Mouse (Mus musculus): ENCODE measurements around the gene Naa35.

Naa35 gene

DNA sequence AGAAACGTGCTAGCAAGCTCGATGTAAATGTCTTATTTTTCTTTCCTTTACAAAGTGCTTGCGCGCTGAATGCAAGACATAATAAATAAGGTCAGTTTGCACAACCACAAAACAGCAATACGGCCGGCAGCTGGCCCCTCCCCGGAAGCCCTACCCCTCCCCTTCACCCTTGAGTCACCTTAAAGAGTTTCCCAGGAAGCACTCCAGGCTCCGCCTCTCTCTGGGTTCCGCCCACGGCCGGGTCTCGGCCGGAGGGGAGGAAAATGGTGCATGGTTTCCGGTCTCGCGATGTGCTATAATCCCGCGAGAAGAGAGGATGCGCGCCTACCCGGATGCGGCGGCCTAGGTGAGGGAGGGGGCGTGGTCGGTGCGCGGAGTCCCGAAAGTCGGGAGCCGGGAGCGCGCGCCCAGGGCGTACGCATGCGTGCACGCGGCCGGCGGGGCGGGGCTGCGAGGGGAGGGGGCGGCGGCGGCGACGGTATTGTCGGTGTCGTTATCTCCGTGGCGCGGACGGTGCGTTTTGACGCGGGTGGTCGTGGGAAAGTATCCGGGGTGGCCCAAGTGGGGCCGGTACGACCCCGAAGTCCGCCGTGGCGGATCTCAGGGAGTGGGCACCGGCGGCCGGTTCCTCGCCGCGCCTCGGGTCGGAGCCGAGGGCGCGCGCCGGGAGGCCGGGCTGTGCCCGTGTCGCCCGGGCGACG is at the start of gene Naa35, which contains the start of gene Agtpbp1:
Gene Naa35 (plus strand): TSS at position 313 of the 701 bp plus-strand sequence.
Gene Agtpbp1 (minus strand): TSS at position 281 of the 701 bp plus-strand sequence.
- DNase-seq (ENCODE audit: low spot score in 2 of 2): peak; percentile 99

DNA sequence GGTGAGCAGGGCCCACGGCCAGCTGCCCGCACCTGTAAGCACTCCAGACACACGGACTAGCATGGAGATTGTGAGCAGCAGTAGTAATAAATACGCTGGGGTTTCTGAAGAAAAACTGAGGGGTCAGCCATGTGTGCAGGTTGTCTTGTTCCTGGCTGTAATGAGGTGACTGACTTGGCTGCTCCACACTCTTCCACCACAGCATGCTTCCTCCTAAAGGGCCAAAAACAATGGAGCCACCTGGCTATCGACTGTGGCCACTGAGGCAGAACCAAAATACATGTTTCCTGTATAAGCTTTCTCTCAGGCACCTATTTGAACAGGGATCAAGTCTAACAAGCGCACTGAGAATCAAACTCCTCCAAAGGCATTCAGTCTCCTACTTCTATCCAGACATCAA is 49.3 kb upstream of the Naa35 start:
- DNase-seq (ENCODE audit: low spot score in 2 of 2): no peak

DNA sequence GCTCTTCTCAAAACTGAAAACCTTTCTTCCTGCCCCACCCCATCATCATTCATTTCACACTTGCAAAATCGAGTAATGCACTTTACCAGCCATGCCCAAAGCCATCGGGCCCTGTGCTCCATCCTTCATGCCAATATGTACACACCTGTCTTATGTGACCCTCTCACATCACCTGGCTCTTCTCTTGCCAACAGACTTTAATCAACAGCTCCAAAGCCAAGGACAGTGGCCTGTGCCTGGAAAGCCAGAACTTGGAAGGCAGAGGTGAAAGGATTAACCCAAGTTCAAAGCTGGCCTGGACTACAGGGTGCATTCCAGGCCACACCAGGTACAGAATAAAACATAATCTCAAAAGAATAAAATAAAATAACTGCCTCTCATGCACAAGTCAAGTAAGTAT is 48.4 kb upstream of the Naa35 start:
- no peak for DNase-seq (ENCODE audit: low spot score in 2 of 2)

DNA sequence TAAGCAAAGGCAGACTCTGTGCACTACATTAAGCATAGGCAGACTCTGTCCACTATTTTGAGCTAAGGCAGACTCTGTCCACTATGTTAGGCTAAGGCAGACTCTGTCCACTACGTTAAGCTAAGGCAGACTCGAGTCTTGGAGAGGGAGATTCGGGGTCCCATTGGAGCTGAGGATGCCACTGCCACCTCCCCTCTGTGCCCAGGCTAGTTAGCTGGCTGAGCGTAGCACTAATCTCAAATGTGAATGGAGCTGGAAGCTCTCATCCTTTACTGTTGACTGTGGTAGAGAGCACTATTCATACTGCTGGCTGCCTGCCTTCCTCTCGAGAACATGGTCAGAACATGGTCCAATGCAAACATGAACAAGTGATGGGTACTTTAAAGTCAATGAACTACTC is 46.4 kb upstream of the Naa35 start:
- no peak for DNase-seq (ENCODE audit: low spot score in 2 of 2)

DNA sequence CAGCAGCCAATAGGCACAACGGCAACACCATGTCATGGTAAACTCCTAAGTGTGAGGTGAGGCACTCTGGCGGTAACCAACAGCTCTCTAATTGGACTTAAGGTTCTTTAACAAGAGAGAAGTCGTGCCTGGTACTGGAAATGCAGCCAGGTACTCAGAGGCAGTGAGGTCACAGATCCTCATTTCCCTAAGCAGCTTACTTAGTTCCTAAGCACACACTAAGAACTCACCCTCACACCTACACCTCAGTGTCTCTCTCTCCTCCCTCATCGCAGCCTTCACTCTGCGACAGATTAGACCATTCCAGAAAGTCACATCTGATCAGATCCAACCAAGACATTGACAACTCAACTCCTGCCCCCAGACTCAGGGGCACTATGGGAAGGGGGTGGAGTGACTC is 45.0 kb upstream of the Naa35 start:
- no peak for DNase-seq (ENCODE audit: low spot score in 2 of 2)

- no peak for DNase-seq (ENCODE audit: low spot score in 2 of 2)
These were observed 42.6 kb upstream of the Naa35 start for GRCm38 (mm10) chr13:59542411-59542810.

DNA sequence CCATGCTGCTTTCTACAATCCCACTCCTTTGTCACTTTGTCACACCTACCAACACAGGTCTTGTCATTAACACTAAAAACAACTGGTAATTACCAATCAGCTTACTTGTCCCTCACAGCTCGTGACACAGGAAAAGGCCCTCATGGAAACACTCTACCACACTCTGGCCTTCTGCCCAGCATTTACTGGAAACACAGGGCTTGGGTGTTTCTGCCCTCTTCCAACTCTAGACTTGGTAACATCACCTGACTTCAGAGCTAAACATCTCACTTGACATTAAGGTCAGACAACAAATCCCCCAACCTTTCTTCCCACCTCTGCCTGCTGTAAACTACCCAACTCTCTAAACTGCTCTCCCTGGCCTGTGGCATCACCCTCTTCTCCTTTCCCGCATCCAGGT is 38.0 kb upstream of the Naa35 start:
- DNase-seq (ENCODE audit: low spot score in 2 of 2): no peak

GRCm38 (mm10) chr13:59547716-59548115 is 37.3 kb upstream of the Naa35 start:
- DNase-seq (ENCODE audit: low spot score in 2 of 2): no peak

GRCm38 (mm10) chr13:59549318-59549798 is 35.7 kb upstream of the Naa35 start:
- no peak for DNase-seq (ENCODE audit: low spot score in 2 of 2)

- no peak for DNase-seq (ENCODE audit: low spot score in 2 of 2)
These were observed 32.8 kb upstream of the Naa35 start for GRCm38 (mm10) chr13:59552286-59552685.

GRCm38 (mm10) chr13:59552751-59553150 is 32.3 kb upstream of the Naa35 start:
- no peak for DNase-seq (ENCODE audit: low spot score in 2 of 2)

- DNase-seq (ENCODE audit: low spot score in 2 of 2): no peak
These were observed 30.1 kb upstream of the Naa35 start for GRCm38 (mm10) chr13:59554772-59555505.

- DNase-seq (ENCODE audit: low spot score in 2 of 2): no peak
These were observed 29.4 kb upstream of the Naa35 start for GRCm38 (mm10) chr13:59555613-59556192.

DNA sequence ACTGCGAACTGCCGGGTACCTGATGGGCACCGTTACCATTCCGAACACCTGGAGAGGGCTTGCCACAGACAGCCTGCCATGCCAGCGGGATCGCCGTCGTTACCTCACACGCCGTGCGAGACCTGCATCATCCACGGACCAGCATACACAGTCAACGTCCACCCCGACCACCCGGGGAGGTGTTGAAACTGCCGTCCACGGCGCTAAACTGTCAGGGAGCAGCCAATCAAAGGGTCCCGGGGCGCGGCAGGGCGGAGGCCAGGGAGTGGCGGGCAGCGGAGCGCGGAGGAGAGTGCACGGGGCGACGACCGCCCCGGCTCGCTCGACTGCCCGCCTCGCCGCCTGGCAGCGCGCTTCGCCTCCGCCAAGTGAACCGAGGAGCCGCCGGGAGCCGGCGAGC is 28.4 kb upstream of the Naa35 start:
- DNase-seq (ENCODE audit: low spot score in 2 of 2): peak; percentile 10 to 32

DNA sequence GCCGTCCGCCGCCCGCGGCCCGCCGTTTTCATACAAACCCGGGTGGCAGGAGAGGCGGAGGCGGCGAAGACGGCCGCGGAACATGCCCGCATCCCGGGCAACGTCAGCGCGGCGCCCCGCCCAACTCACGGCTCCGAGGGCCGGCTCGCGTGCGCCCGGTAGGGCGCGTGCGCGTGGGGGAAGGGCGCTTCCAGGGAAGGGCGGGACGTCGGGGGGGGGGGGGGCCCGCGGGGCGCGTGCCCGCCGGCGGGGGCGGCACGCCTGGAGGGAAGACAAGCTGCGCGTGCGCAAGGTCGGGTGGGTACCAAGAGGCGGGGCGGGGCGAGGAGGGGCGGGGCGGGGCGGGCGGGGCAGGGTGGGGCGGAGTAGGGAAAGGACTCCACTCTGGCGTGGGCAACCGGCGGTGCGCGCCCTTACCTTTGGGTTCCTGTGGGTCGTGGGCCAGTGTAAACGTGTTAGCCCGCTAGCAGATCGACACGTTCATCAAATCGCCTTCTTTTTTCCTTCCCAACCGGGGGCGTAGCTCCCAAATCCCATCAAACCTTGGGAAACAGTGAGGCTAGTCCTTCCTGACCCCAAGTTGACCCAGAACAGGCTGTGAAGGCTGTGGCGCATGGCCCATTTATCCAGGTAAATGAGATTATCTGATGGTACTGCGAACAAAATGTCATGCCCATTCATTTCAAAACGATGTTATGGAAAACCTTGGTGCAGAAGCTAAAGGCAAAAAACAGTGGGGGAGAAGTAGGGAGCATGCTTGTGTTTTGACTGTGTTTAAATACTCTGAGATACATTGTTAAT is 27.7 kb upstream of the Naa35 start:
- DNase-seq (ENCODE audit: low spot score in 2 of 2): peak; percentile 65 to 77

- no peak for DNase-seq (ENCODE audit: low spot score in 2 of 2)
These were observed 26.3 kb upstream of the Naa35 start for GRCm38 (mm10) chr13:59558776-59559175.

DNA sequence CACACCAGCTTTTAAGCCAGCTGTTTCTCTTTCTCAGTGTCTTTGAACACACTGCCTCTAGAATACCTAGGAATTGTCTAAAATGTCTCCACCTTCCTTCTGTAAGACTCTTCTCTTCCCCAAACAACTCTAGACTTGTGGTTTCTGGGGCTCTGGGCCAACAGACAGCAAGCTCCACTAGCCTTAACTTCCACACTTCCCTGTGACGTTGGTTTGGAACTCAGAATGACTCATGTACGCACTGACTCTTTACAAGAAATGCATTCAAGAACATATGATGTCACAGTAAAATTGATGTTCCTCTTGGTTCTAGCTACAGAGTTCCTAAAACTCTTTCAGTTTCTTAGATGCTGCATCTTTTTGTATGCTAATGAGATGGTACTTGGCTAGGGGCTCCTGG is 22.6 kb upstream of the Naa35 start:
- DNase-seq (ENCODE audit: low spot score in 2 of 2): no peak

DNA sequence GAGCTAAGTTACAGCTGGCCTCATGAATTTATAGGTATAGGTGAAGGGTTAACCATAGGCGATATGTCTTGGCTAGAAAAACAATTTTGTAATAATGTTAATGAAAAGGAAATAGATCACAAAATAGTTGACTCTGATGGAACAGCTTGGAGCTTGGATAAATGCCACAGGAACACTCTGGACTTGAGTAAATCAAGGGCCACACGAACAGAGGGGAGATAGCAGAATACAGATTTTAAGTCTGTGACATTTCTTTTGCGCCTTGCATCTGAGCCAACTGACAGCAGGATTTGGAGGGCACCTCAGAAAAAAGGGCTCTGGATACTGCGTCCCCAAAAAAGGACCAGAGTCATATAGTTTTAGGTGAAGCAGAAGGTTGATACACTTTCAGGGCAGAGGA is 20.6 kb upstream of the Naa35 start:
- DNase-seq (ENCODE audit: low spot score in 2 of 2): no peak

- no peak for DNase-seq (ENCODE audit: low spot score in 2 of 2)
These were observed 20.1 kb upstream of the Naa35 start for GRCm38 (mm10) chr13:59564923-59565322.

DNA sequence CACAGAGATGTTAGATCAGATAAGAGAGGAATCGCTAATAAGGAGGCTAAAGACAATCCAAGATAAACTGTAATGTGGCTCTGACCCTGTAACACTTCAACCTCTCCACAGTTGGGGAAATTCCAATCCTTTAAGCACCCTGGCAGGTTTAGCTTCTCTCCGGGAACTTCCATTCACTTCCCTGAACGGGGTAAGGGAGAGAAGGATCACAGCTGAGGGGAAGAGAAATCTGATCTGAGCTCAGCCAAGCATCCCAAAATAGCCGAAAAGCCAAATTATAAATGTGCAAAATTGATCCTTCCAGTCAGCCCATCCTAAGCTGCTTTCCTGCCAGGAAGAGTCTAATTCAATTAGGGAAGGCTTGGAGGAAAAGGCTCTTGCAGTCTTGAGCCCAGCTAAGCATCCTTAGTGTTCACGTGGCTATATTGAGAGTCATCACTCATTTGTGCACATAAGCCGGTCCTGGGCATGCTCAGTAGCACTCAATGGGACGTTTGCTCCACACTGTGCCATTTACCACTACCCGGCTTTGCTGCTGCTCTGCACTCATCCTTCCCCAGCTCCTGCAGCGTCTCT is 19.0 kb upstream of the Naa35 start:
- no peak for DNase-seq (ENCODE audit: low spot score in 2 of 2)

GRCm38 (mm10) chr13:59571107-59571506 is 14.0 kb upstream of the Naa35 start:
- DNase-seq (ENCODE audit: low spot score in 2 of 2): no peak

GRCm38 (mm10) chr13:59572549-59572948 is 12.5 kb upstream of the Naa35 start:
- DNase-seq (ENCODE audit: low spot score in 2 of 2): no peak

Data from natural killer cell, adult 2 months (primary cell).